Mouse (Mus musculus) heart, embryonic 16.5 days (tissue): ENCODE data around the gene Btg1. TPM values are rescaled to one million over a fixed set of nuclear protein-coding genes. Genes with fewer than 3 reads are reported as not detected.

Source experiments
- ATAC-seq: fragments of 200-750 bp; cut with Nextera tagmentation; replicated peaks from 2 replicates; pipeline ENCODE4 v1.8.0; 2017; ENCODE audit warnings: moderate number of reproducible peaks; ENCODE audit not compliant: insufficient read depth, low FRiP score; ENCODE audit errors: extremely low read depth
- H3K27ac ChIP-seq: fragments of 300-500 bp; sonication (generic); 2 replicates; pipeline ENCODE4 v1.5.1; 2014; ENCODE audit warnings: mild to moderate bottlenecking, low read length, control low read depth, moderate library complexity
- H3K27me3 ChIP-seq: fragments of 300-500 bp; sonication (generic); 2 replicates; pipeline ENCODE4 v1.6.1; 2014; ENCODE audit warnings: low read length, mixed read lengths; ENCODE audit not compliant: control insufficient read depth, insufficient read depth
- H3K36me3 ChIP-seq: fragments of 300-500 bp; sonication (generic); 2 replicates; pipeline ENCODE4 v1.6.1; 2014; ENCODE audit not compliant: control insufficient read depth, insufficient read depth
- H3K4me1 ChIP-seq: fragments of 300-500 bp; sonication (generic); 2 replicates; pipeline ENCODE4 v1.6.1; 2014; ENCODE audit warnings: low read length, mixed read lengths; ENCODE audit not compliant: control insufficient read depth, insufficient read depth
- H3K4me2 ChIP-seq: fragments of 300-500 bp; sonication (generic); 2 replicates; pipeline ENCODE4 v1.6.1; 2014; ENCODE audit warnings: low read depth, mild to moderate bottlenecking, control low read depth, low read length
- H3K4me3 ChIP-seq: fragments of 300-500 bp; sonication (generic); 2 replicates; pipeline ENCODE4 v1.5.1; 2014; ENCODE audit warnings: mild to moderate bottlenecking, control low read depth, low read length
- H3K9ac ChIP-seq: fragments of 300-500 bp; sonication (generic); 2 replicates; pipeline ENCODE4 v1.6.1; 2014; ENCODE audit warnings: low read length, control low read depth
- H3K9me3 ChIP-seq: fragments of 300-500 bp; sonication (generic); replicated peaks from 2 replicates; pipeline ENCODE4 v1.6.1; 2016; ENCODE audit warnings: low read length; ENCODE audit not compliant: control insufficient read depth
- WGBS: fragments of 180-500 bp; shearing (Covaris S2); extraction: QIAGEN DNeasy Blood & Tissue Kit; methylation state at CpG from one replicate; pipeline ENCODE4 v1.1.7; 2014; 5-methylcytosine and 5-hydroxymethylcytosine counted together
- polyA plus RNA-seq: library from polyadenylated mRNA; unstranded; fragments of >200 nt; fragmentation: Nextera tagmentation; extraction: Ambion mirVana; gene quantifications from 2 replicates; pipeline ENCODE4 v1.2.1, GENCODE M21; 2015

Btg1 gene
- polyA plus RNA-seq, 1 experiment from 2014 or later = 56.9 TPM

DNA sequence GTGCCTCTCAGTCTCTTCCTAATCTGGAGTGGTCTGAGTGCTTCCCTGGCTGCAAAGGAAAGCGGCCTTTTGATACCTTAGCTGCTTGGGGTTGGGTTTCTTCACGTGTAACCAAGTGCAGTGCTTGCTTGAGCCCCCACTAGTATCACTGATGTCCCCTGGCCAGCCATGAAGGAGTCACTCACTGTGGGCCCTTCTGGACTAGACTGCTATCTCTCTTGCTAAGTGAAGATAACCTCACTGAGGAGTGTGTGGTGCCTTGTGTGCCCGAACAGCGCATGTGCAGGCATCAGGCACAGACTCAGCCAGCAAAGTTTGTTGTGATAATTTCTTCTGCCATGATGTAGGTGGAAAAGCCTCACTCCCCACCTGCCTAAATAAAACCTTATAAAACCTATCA lies 8.9 kb downstream of the Btg1 start:
- Histone ChIP-seq H3K27ac (peak overlapping the region; percentile 69), H3K4me3 (no peak overlapping the region), H3K36me3 (peaks cover 23% of the 10 kb centered on the region), H3K4me1 (peaks cover 41% of the 10 kb centered on the region), H3K9me3 (no peaks in the 10 kb centered on the region), H3K4me2 (no peak overlapping the region), H3K27me3 (no peaks in the 10 kb centered on the region), H3K9ac (no peak overlapping the region)
- peak; percentile 56; the same call in 1 of the 2 replicates for ATAC-seq
- 36% methylated on average over 4 of the region's 4 CpGs for WGBS

DNA sequence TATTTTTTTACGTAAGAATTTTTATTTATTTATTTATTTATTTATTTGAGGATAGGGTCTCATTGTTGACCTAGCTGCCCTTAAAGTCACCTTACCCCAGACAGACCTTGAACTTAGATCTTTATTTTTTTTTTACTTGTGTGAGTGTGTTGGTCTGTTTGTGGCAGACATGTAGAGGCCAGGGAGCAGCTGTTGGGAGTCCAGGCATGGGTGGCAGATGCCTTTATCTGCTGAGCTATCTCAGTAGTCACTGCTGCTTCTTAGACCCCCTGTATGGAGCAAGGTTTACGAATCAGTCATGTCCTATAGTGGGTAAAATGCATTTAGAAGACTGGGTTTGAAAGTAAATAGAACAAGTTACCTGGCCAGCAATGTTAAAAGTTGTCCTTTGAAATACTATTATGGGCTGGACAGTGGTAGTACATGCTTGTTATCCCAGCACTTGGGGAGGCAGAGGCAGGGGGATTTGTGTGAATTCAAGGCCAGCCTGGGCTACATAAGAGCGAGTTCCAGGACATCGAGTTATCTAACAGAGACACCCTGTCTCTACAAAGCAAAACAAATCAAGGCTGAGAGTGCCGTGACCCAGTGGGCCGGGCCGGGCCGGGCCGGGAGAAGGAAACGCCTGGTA lies 9.4 kb downstream of the Btg1 start:
- no peaks in the 10 kb centered on the region for H3K9me3 ChIP-seq
- H3K4me3 ChIP-seq = no peak overlapping the region
- H3K4me2 ChIP-seq = no peak overlapping the region
- H3K27ac ChIP-seq = no peak overlapping the region
- H3K36me3 ChIP-seq = peaks cover 22% of the 10 kb centered on the region
- no peak overlapping the region for H3K9ac ChIP-seq
- no peak for ATAC-seq
- no peaks in the 10 kb centered on the region for H3K27me3 ChIP-seq
- WGBS = 84% methylated on average over 10 of the region's 10 CpGs
- peaks cover 37% of the 10 kb centered on the region for H3K4me1 ChIP-seq

- no peak overlapping the region for H3K27ac ChIP-seq
- no peak for ATAC-seq
Observed at GRCm38 (mm10) chr10:96627332-96627731, 10.5 kb downstream of the Btg1 start.

DNA sequence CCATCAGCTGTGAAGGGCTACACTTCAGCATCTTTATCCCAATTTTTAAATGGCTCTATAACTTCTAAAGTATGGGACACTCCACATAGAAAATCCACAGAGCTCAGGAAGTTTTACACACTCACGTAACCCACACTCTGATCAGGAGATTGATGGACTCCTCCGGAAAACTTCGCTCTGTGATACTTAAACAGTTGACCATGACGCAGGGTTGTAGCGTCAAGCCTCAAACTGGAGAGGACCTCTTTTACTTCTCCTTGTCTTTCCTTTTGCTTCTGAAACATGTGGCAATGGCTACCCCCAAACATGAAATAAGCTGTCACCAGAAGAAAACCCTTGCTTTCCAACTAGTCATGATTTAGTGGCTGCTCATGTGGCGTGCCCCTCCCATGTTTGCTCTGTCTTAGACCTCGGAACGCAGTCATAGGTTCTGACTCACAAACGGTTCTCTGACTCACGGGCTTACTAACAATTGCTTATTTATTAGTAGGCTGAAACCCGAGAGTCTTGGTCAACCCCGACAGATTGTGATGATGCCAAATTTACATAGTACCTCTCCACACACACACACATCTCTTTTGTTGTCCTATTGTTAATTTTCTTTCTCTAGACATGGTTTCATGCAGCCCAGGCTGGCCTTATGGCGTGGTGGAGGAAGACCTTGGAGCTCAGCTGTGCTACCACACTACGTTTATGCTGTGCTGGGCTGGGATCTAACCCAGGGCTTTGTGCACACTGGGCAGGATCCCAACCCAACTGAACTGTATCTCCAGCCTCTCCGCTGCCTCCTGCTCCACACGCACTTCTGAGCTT lies 11.5 kb downstream of the Btg1 start:
- Histone ChIP-seq H3K4me2 (no peak overlapping the region), H3K4me3 (no peak overlapping the region), H3K4me1 (peaks cover 18% of the 10 kb centered on the region), H3K9ac (no peak overlapping the region), H3K36me3 (peaks cover 9% of the 10 kb centered on the region), H3K27ac (no peak overlapping the region), H3K9me3 (no peaks in the 10 kb centered on the region), H3K27me3 (no peaks in the 10 kb centered on the region)
- WGBS = 88% methylated on average over 16 of the region's 16 CpGs
- ATAC-seq = no peak

More at GRCm38 (mm10) chr10:96627332-96627731, 10.5 kb downstream of the Btg1 start:
- no peak overlapping the region for H3K4me3 ChIP-seq
- H3K36me3 ChIP-seq = peaks cover 17% of the 10 kb centered on the region
- no peak overlapping the region for H3K4me2 ChIP-seq
- no peaks in the 10 kb centered on the region for H3K27me3 ChIP-seq
- no peaks in the 10 kb centered on the region for H3K9me3 ChIP-seq
- peaks cover 27% of the 10 kb centered on the region for H3K4me1 ChIP-seq
- WGBS = 94% methylated on average over 10 of the region's 10 CpGs
- H3K9ac ChIP-seq = no peak overlapping the region

DNA sequence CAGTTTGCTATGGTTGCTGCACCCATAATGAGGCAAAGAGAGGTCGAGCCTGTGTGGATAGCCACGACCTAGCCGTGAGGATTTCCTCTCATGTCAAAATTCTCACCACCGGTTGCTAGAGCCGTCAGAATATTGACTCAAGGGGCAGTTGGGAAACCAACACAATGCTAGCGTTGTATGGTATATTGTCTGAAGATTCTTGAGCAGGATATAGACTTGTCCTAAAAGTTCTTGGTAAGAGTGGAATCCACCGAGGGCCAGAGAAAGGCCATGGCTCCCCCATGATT lies 12.1 kb downstream of the Btg1 start:
- 80% methylated on average over 7 of the region's 7 CpGs for WGBS
- Histone ChIP-seq H3K4me1 (peaks cover 15% of the 10 kb centered on the region), H3K9me3 (no peaks in the 10 kb centered on the region), H3K36me3 (peaks cover 6% of the 10 kb centered on the region), H3K9ac (no peak overlapping the region), H3K27ac (no peak overlapping the region), H3K27me3 (no peaks in the 10 kb centered on the region), H3K4me3 (no peak overlapping the region), H3K4me2 (no peak overlapping the region)
- no peak for ATAC-seq

GRCm38 (mm10) chr10:96630110-96630509 lies 13.3 kb downstream of the Btg1 start:
- H3K4me2 ChIP-seq = no peak overlapping the region
- 47% methylated on average over 5 of the region's 5 CpGs for WGBS
- H3K4me3 ChIP-seq = no peak overlapping the region
- H3K27me3 ChIP-seq = no peaks in the 10 kb centered on the region
- no peaks in the 10 kb centered on the region for H3K9me3 ChIP-seq
- no peak overlapping the region for H3K27ac ChIP-seq
- H3K36me3 ChIP-seq = no peaks in the 10 kb centered on the region
- H3K9ac ChIP-seq = no peak overlapping the region
- ATAC-seq = no peak
- peaks cover 7% of the 10 kb centered on the region for H3K4me1 ChIP-seq

GRCm38 (mm10) chr10:96631066-96631711 lies 14.4 kb downstream of the Btg1 start:
- Histone ChIP-seq H3K27ac (no peak overlapping the region), H3K9ac (no peak overlapping the region), H3K4me1 (peaks cover 5% of the 10 kb centered on the region), H3K4me3 (no peak overlapping the region), H3K9me3 (no peaks in the 10 kb centered on the region), H3K4me2 (no peak overlapping the region), H3K36me3 (no peaks in the 10 kb centered on the region), H3K27me3 (no peaks in the 10 kb centered on the region)
- 58% methylated on average over 9 of the region's 9 CpGs for WGBS
- no peak for ATAC-seq

- H3K27me3 ChIP-seq = no peaks in the 10 kb centered on the region
- no peak overlapping the region for H3K27ac ChIP-seq
- H3K4me1 ChIP-seq = peaks cover 5% of the 10 kb centered on the region
- no peaks in the 10 kb centered on the region for H3K9me3 ChIP-seq
- ATAC-seq = no peak
- 72% methylated on average over 12 of the region's 12 CpGs for WGBS
- H3K9ac ChIP-seq = no peak overlapping the region
- no peak overlapping the region for H3K4me3 ChIP-seq
- no peak overlapping the region for H3K4me2 ChIP-seq
- H3K36me3 ChIP-seq = no peaks in the 10 kb centered on the region
Observed at GRCm38 (mm10) chr10:96632271-96633144, 15.7 kb downstream of the Btg1 start.
